Mouse (Mus musculus) erythroblast, embryonic 14.5 days (primary cell): Measurements from ENCODE around the gene Rgs16.

Source experiments
- GATA1 ChIP-seq: IDR thresholded peaks from 2 replicates; pipeline ENCODE4 v1.6.1; 2012; ENCODE audit warnings: low read length, inconsistent platforms, mixed read lengths
- TAL1 ChIP-seq: IDR thresholded peaks from 3 replicates; pipeline ENCODE4 v1.6.1; 2012; ENCODE audit warnings: low read length, inconsistent platforms, mixed read lengths

DNA sequence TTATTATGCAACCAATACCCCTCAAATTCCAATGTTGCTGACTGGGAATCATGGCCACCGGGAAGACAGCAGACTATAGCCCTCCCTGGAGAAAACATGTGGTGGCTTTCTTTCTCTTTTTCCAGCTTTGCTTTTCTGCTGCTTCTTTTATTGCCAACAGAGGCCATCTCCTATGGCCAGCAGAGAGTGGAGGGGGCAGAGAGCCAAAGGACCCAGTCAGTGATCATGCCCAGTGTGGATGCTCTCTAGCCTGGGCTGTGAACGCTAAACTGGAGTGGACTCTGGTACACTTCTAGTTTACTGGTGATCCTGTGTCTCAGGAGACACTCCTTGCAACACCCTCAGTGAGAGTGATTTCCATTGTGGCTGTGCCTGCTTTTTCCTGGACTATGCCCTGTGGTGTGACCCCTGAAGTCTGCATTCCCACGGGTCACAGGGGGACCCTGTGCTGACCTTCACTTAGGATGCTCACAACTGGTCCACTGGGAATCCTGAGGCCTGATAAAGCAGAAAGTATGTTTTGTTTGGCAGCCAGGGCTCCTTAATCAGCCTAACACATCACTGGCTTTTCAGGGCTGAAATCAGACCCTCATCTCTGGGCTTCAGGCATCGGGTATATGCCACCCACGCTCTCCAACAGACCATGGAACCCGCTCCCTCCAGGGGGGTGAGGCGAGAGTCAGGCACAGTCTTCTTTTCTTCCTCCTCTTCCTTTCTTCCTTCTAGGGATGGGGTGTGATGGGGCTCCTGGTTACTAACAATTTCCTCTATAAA, 41.7 kb upstream of the Rgs16 start:
- TF ChIP-seq TAL1 (no peak), GATA1 (no peak)
